Mouse (Mus musculus) C2C12 (cell line): Measurements from ENCODE around the gene Baz1a.

Source experiments
- CEBPB ChIP-seq: IDR thresholded peaks from one replicate; pipeline ENCODE4 v1.6.1; 2011; ENCODE audit warnings: low read depth, mild to moderate bottlenecking, control low read depth, moderate library complexity
- CTCF ChIP-seq: IDR thresholded peaks from one replicate; pipeline ENCODE4 v1.5.1; 2011; ENCODE audit not compliant: control insufficient read depth, insufficient read depth, insufficient read length
- FOSL1 ChIP-seq: IDR thresholded peaks from one replicate; pipeline ENCODE4 v1.8.0; 2011; ENCODE audit warnings: mild to moderate bottlenecking, low read length; ENCODE audit not compliant: poor library complexity, insufficient read depth, severe bottlenecking
- MAX ChIP-seq: IDR thresholded peaks from one replicate; pipeline ENCODE4 v1.6.1; 2011; ENCODE audit warnings: mild to moderate bottlenecking, control low read depth
- MYOD1 ChIP-seq: IDR thresholded peaks from one replicate; pipeline ENCODE4 v1.6.1; 2011; ENCODE audit warnings: low read depth; ENCODE audit not compliant: control insufficient read depth, insufficient read length
- MYOG ChIP-seq: IDR thresholded peaks from one replicate; pipeline ENCODE4 v1.6.1; 2011; ENCODE audit not compliant: control insufficient read depth, insufficient read length; ENCODE audit errors: extremely low read depth
- USF1 ChIP-seq: IDR thresholded peaks from one replicate; pipeline ENCODE4 v1.6.1; 2011; ENCODE audit warnings: low read depth, mild to moderate bottlenecking, control low read depth, moderate library complexity

DNA sequence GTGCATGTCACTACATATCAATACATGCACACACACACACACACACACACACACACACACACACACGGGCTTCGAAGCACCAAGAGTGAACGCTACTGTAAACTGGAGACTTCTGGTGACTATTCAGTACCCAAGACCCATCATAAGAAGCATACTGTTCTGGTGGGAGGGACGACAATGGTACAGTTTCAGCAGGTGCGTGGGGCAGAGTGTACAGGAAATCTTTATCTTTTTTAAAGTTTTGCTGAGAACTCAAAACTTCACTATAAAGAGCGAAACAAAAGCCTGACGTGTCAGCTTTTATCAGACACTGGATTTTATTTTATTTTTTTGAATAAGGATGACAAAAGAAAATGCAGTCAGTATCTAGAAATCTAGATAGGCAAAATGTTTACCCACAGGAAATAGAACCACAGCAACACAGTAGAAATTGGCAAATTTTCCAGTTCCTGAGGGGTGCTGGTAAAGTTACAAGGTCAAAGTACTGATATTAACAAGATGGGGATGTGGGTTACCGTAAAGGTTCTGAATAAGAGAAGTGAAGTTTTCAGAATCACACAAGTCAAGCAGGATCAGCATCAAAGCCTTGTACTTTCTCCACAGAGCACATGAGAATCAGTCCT is 35.7 kb upstream of the Baz1a start:
- TF ChIP-seq CEBPB (no peak), CTCF (no peak), MYOD1 (no peak), USF1 (no peak), MYOG (no peak), MAX (no peak), FOSL1 (no peak)
